Mouse (Mus musculus): ENCODE data around the gene Usp32. TPM values are rescaled to one million over a fixed set of nuclear protein-coding genes. Genes with fewer than 3 reads are reported as not detected.

The Usp32 gene
- total RNA-seq, 2 experiments from 2014 or later = 10.4 to 12.3 TPM

GRCm38 (mm10) chr11:84978113-84978512 lies 161.8 kb downstream of the Usp32 start:
- DNase-seq = peak; percentile 22

- peak; percentile 44 for DNase-seq
These were observed 162.5 kb downstream of the Usp32 start for GRCm38 (mm10) chr11:84977385-84977952.

GRCm38 (mm10) chr11:84976706-84977105 lies 163.3 kb downstream of the Usp32 start:
- DNase-seq = no peak

- no peak for DNase-seq
These were observed 165.4 kb downstream of the Usp32 start for GRCm38 (mm10) chr11:84974582-84974981.

GRCm38 (mm10) chr11:84973661-84974060 lies 166.3 kb downstream of the Usp32 start:
- no peak for DNase-seq

DNA sequence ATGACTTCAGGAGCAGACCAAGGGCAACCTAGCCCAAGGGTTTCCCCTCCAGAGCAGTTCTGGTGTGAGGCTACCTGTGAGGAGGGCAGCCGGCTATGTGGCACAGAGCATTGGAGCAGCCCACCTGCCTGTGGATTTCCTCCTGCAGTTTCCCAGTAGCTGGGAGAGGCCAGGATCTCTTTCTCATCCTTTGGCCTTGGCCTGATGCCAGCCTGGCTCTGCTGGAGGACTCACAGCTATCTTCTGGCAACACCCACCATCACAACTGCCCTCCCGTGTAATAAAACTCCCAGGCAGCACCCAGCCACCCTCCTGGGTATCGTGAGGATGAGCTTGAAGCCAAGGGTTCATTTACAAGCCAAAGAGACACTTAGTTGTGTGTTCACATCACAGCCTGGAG lies 167.9 kb downstream of the Usp32 start:
- DNase-seq = no peak

DNA sequence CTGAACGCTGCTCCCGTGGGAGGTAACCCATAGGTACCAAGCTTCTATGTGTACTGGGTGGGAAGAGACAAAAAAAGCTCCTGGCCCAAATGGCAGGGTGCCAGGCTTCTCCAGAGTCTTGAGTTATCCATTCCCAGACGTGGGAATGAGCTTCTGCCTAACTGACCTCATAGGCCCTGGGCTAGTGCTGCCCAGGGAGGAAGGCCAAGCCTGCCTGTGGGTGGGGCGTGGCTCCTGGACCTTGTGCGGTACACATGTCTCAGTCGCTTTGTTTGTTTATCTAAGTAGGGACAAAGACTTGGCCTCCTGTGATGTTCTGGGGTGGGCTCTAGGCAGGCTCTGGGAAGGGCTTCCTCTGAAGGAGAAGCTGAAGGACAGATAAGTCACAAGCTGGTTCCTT lies 171.2 kb downstream of the Usp32 start:
- DNase-seq = peak; percentile 30

DNA sequence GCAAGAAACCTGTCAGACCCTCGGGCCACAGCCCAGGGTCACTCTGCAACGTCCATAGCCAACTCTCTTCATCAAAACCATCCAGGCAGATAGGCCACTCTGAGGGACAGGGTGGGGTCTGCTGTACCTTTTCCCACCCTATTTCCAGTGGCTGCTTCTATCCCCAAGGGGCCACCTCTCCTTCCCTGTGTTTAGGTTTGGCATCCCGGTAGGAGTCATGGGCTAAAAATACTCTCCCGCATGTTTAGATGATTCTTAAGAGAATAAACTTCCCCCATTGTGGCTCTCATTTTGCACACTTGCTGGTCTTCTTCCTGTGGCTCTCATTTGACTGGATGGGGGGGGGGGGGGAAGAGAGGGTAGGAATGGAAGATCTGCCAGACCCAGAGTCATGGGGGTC lies 171.7 kb downstream of the Usp32 start:
- DNase-seq = no peak

DNA sequence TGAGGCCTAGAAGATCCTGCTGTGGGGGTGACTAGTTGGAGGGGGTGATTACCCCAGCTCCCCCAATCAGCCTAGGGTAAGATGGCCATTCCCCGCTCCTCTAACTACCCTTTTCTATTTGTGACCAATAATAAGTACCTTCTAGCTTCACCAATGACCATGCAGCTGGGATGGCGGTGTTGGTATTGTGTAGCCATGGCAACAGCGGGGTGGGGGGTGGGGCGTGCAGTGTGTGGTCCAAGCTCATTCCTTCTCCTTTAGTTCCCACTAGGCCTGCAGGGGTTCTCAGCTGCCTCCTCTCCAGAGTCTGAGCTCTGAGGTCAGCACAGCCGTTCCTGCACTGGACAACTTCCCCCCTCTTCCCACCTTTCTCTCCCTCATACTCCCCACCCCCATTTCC lies 172.8 kb downstream of the Usp32 start:
- DNase-seq = no peak

GRCm38 (mm10) chr11:84966696-84967095 lies 173.3 kb downstream of the Usp32 start:
- DNase-seq = no peak

DNA sequence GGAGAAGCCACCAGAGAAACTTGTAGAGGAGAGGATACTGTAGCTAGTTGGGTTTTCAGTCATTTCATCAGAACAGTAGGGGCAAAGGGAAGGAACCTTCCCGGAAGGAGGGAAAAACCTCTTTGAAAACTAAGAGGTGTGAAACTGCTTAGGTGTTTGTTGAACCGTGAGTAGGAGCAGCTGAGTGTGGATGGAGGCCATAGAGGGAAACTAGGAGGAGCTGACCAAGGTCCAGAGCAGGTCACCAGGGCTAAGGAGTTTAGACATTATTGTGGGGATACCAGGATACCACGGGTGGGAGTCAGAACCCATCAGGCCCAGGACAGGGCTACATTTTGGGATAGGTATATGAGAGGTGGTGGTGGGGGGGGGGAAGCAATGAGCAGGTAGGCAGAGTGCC lies 176.4 kb downstream of the Usp32 start:
- no peak for DNase-seq

DNA sequence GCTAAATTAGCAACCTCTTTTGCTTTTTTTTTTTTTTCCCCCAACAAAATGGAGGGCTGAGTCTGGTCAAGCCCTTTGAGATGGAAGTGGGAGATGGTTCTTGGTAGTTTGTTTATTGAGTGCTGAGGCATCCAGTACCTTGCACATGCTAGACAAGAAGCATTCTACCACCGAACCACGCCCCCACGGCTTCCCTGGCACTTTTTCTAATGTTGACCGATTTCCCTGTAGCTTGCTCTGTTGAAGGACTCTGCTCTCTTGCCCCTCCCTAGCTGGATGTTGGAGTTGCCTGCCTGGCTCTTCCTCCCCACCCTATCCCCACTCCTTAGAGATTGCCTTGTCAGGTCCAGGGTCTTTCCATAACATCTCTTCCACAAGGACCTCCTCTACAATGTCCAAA lies 177.4 kb downstream of the Usp32 start:
- DNase-seq = no peak

DNA sequence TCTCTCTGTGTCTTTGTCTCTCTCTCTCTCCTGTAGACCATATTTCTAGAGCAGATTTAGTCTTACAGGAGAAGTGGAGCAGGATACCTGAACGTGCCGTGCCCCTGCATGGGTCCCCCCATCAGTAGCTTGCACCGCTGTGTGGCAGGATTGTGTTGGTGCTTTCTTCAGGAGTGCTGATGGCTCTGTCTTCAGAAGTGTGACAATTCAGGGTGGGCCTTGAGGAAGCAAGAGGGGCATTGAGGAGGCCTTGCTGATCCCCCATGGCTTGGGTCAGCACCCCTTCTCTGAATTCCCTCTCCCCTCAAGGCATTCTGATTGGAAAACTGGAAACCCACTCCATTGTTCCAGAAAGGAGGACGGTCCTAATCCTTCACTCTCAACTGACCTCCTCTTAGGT lies 178.4 kb downstream of the Usp32 start:
- DNase-seq = no peak

DNA sequence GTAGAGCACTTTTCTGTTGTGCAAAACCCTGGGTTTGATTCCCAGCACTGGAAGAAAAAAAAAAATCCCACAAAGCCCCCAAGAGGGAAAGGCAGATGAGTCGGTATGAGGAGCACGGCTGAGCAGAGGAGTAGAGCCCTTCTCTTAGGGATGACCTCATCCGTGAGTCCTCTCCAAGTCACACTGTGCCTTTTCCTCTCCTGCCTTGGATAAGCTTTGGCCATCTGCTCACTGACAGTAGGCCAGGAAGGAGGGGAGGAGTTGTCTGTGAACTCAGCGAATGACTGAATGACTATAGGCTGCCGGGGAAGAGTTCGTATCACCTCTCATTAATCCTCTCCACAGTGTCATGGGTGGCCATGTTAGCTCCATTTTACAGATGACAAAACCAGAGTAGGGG lies 179.2 kb downstream of the Usp32 start:
- DNase-seq = no peak

- DNase-seq = no peak
These were observed 179.7 kb downstream of the Usp32 start for GRCm38 (mm10) chr11:84960291-84960690.

GRCm38 (mm10) chr11:84959701-84960181 lies 180.2 kb downstream of the Usp32 start:
- DNase-seq = no peak

GRCm38 (mm10) chr11:84959181-84959580 lies 180.8 kb downstream of the Usp32 start:
- no peak for DNase-seq

- no peak for DNase-seq
These were observed 181.7 kb downstream of the Usp32 start for GRCm38 (mm10) chr11:84958271-84958630.

GRCm38 (mm10) chr11:84957591-84958270 lies 182.2 kb downstream of the Usp32 start, which contains the start of gene Car4:
Gene Car4, plus strand, starts transcription at chr11:84957786.
- DNase-seq = no peak

- DNase-seq = no peak
These were observed 182.8 kb downstream of the Usp32 start for GRCm38 (mm10) chr11:84957171-84957570.

DNA sequence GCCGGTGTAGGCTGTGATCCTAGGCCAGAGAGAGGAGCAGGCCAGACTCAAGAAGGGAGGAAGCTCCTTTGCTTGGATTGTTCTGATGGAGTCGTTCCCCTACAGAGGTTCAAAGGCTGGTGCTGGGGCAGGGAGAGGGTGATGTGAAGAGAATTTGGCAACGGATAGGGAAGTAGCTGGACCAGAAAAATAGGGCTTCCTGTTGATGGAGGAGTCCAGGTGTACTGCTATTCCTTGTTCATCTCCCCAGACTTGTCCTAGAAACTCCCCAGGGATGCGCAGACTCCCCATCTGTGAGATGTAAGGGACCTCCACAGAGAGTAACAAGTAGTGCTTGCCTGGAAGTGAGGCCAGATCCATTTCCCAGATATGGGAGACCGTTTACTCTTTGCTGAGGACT lies 183.6 kb downstream of the Usp32 start:
- DNase-seq = no peak

- no peak for DNase-seq
These were observed 187.3 kb downstream of the Usp32 start for GRCm38 (mm10) chr11:84952611-84953010.

DNA sequence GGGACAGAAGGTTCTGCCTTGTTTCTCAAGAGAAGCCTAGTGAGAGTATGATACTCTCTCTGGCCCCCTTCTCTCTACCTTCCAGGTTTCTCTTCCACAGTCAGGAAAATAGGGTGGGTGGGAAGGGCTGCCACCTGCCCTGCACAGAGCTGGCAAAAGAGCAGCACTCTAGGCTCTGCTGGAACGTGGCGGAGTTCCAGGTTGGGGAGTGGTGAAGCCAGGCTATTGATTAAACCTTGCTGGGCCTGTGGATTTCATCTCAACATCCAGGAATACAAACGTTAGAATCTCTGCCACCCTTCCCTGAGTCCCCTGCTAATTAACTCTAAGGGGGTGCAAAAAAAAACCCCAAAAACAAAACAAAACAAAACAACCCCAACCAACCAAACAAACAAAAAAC lies 191.4 kb downstream of the Usp32 start:
- DNase-seq = no peak

GRCm38 (mm10) chr11:84948114-84948513 lies 191.8 kb downstream of the Usp32 start:
- no peak for DNase-seq

Measured in gastrocnemius, postnatal 10 days (tissue).